Mouse (Mus musculus) midbrain, embryonic 15.5 days (tissue): ENCODE data around the gene Gm43064. TPM values are rescaled to one million over a fixed set of nuclear protein-coding genes. Genes with fewer than 3 reads are reported as not detected.

Experiments
- ATAC-seq: fragments of 200-750 bp; cut with Nextera tagmentation; replicated peaks from 2 replicates; pipeline ENCODE4 v1.8.0; 2017; ENCODE audit warnings: moderate TSS enrichment
- H3K27ac ChIP-seq: fragments of 300-500 bp; sonication (generic); 2 replicates; pipeline ENCODE4 v1.5.1; 2015; ENCODE audit warnings: mild to moderate bottlenecking, inconsistent platforms
- H3K27me3 ChIP-seq: fragments of 300-500 bp; sonication (generic); replicated peaks from 2 replicates; pipeline ENCODE4 v1.6.1; 2015; ENCODE audit warnings: inconsistent platforms
- H3K36me3 ChIP-seq: fragments of 300-500 bp; sonication (generic); replicated peaks from 2 replicates; pipeline ENCODE4 v1.6.1; 2015; ENCODE audit warnings: inconsistent platforms
- H3K4me1 ChIP-seq: fragments of 300-500 bp; sonication (generic); 2 replicates; pipeline ENCODE4 v1.6.1; 2015; ENCODE audit warnings: inconsistent platforms
- H3K4me2 ChIP-seq: fragments of 300-500 bp; sonication (generic); 2 replicates; pipeline ENCODE4 v1.6.1; 2015; ENCODE audit warnings: inconsistent platforms, mild to moderate bottlenecking, moderate library complexity
- H3K4me3 ChIP-seq: fragments of 300-500 bp; sonication (generic); 2 replicates; pipeline ENCODE4 v1.5.1; 2015; ENCODE audit warnings: mild to moderate bottlenecking, inconsistent platforms
- H3K9ac ChIP-seq: fragments of 300-500 bp; sonication (generic); 2 replicates; pipeline ENCODE4 v1.6.1; 2015; ENCODE audit warnings: mild to moderate bottlenecking, inconsistent platforms
- H3K9me3 ChIP-seq: fragments of 300-500 bp; sonication (generic); 2 replicates; pipeline ENCODE4 v1.6.1; 2016; ENCODE audit warnings: inconsistent platforms
- WGBS: fragments of 180-500 bp; shearing (Covaris S2); methylation state at CpG from one replicate; pipeline ENCODE4 v1.1.7; 2015; ENCODE audit warnings: mixed read lengths; 5-methylcytosine and 5-hydroxymethylcytosine counted together
- polyA plus RNA-seq: library from polyadenylated mRNA; unstranded; fragments of >200 nt; fragmentation: Nextera tagmentation; extraction: Ambion mirVana; gene quantifications from 2 replicates; pipeline ENCODE4 v1.2.1, GENCODE M21; 2015

Gm43064 gene
- polyA plus RNA-seq, 1 experiment from 2014 or later = 0.35 TPM

DNA sequence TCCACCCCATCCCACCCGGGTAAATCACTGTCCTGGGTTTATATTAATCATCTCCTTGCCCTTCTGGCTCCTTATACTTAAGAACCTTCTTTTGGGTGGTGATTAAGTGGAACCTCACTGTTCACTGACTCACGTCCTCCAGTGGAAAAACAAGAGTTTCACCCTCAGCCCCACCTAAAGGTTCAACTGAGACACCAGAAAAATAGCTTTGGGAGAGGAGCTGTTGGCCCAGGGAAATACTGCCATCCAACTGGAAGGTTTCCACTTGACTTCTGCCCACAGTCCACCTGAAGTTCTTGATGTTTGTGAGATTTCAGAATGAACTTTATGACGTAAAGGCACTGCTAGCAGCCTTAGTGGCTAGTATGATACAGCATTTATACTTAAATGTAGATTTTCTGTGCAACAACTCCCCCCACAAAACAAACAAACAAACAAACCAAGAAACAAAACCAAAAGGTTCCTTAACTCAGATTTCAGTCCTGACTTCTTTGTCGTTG lies 53.4 kb downstream of the Gm43064 start:
- no peaks in the 10 kb centered on the region for H3K9me3 ChIP-seq
- no peaks in the 10 kb centered on the region for H3K27me3 ChIP-seq
- no peaks in the 10 kb centered on the region for H3K36me3 ChIP-seq
- 83% methylated on average over 4 of the region's 4 CpGs for WGBS
- ATAC-seq = no peak
- H3K4me3 ChIP-seq = no peak overlapping the region
- H3K27ac ChIP-seq = no peak overlapping the region
- H3K4me1 ChIP-seq = no peaks in the 10 kb centered on the region
- H3K9ac ChIP-seq = no peak overlapping the region
- no peak overlapping the region for H3K4me2 ChIP-seq

DNA sequence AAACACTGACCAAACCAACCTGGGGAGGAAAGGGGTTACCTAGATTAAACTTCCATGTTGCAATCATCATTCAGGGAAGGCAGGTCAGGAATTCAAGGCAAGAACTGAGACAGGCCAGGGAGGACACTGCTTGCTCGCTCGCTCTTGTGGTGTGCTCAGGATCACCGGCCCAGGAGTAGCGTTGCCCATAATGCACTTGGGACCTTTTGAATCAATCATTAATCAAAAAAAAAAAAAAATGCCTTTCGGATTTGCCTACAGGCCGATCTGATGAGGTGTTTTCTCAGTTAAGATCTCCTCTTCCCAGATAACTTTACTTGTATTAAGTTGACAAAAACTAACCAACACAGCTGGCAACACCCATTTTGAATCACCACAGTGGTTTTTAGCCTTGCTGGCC lies 54.8 kb downstream of the Gm43064 start:
- no peak overlapping the region for H3K27ac ChIP-seq
- no peak for ATAC-seq
- no peaks in the 10 kb centered on the region for H3K27me3 ChIP-seq
- H3K9me3 ChIP-seq = no peaks in the 10 kb centered on the region
- no peak overlapping the region for H3K4me3 ChIP-seq
- no peaks in the 10 kb centered on the region for H3K4me1 ChIP-seq
- no peak overlapping the region for H3K4me2 ChIP-seq
- H3K9ac ChIP-seq = no peak overlapping the region
- 90% methylated on average over 6 of the region's 6 CpGs for WGBS
- no peaks in the 10 kb centered on the region for H3K36me3 ChIP-seq

DNA sequence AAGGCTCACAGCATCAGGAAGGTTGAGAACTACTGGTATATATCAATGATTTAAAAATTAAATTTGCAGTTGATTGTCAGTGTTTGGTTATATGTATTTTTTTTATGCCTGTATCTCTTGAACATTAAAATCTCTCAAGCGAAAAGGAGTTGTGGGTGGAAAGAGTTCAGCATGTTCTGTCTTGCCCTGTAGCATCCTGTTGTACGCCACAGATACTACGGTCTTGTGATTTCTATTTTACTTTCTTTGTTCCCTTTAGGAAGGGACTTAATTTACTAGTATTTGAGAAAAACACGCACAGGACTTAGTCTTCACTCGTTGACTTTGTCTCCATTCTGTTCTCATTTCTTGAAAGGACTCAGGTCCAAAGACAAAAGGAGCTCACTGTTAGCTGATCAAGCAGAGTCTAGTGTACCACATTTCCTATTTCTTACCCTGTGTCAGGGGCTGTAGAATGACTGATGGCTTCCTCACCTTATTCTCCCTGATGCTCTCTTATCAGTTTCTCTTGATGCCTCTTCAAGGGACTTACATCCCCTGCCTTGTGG lies 58.1 kb downstream of the Gm43064 start:
- Histone ChIP-seq H3K9ac (no peak overlapping the region), H3K9me3 (no peaks in the 10 kb centered on the region), H3K36me3 (no peaks in the 10 kb centered on the region), H3K4me2 (no peak overlapping the region), H3K27me3 (no peaks in the 10 kb centered on the region), H3K4me1 (no peaks in the 10 kb centered on the region), H3K27ac (no peak overlapping the region), H3K4me3 (no peak overlapping the region)
- no peak for ATAC-seq
- WGBS = 92% methylated on average over 5 of the region's 5 CpGs

DNA sequence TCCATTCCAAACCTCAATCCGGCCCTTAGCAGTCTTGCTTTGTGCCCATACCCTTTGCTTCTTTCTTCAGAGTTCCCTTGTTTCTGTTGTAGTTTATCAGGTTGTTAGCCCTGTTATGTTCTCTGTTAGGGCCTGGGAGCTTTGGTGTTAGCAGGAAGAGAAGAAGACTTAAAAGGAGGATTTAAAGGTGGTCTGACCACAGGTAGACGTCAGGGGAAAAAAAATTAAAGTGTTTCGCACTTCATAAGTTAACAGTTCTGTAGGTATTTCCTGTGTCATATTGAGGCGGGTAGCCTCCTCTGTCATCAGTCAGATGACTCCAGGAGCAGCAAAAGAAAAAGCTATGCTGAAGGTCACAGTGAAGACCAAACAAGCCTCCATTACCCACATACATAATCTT lies 58.6 kb downstream of the Gm43064 start:
- H3K27ac ChIP-seq = no peak overlapping the region
- WGBS = 87% methylated on average over 4 of the region's 4 CpGs
- H3K9me3 ChIP-seq = no peaks in the 10 kb centered on the region
- H3K36me3 ChIP-seq = no peaks in the 10 kb centered on the region
- no peak overlapping the region for H3K9ac ChIP-seq
- no peak overlapping the region for H3K4me2 ChIP-seq
- no peak overlapping the region for H3K4me3 ChIP-seq
- ATAC-seq = no peak
- no peaks in the 10 kb centered on the region for H3K4me1 ChIP-seq
- H3K27me3 ChIP-seq = no peaks in the 10 kb centered on the region

DNA sequence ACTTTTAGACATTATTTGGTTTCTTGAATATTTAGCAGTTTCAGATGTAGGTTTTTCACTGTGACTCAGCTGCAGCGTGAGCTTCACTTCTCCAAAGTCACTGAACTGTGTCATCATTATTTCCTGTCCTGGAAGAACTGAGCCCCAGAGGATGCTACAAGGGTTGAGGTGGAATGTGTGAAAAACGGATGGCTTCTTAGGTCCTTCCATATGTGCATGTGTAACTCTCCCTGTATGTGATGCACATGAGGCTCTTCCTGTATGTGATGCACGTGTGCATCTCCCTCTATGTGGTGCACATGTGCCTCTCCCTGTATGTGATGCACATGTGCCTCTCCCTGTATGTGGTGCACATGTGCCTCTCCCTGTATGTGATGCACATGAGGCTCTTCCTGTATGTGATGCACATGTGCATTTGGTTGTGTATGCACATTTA lies 63.3 kb downstream of the Gm43064 start:
- Histone ChIP-seq H3K4me3 (no peak overlapping the region), H3K27me3 (no peaks in the 10 kb centered on the region), H3K36me3 (no peaks in the 10 kb centered on the region), H3K27ac (no peak overlapping the region), H3K9me3 (no peaks in the 10 kb centered on the region), H3K9ac (no peak overlapping the region), H3K4me1 (no peaks in the 10 kb centered on the region), H3K4me2 (no peak overlapping the region)
- 74% methylated on average over 3 of the region's 3 CpGs for WGBS
- no peak for ATAC-seq

DNA sequence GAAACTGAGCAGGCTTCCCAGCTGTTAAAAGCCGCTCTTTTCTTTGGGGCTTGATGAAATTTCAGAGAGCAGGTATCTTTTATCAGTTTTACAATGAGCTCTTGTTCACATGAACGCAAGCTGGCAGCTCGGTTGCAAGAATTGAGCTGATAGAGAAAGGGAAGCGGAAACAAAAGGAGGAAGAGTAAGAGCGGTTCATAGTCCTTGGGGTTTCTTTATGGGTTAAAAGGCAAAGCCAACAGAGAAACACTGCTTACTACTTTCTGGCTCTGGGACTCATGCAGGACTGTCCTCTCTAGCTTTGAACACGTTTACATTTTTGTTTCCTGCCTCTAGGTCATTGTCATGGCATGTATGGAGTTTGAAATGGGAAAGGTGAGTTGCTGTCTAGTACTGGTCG lies 65.0 kb downstream of the Gm43064 start:
- 69% methylated on average over 7 of the region's 7 CpGs for WGBS
- Histone ChIP-seq H3K4me3 (no peak overlapping the region), H3K27ac (no peak overlapping the region), H3K36me3 (no peaks in the 10 kb centered on the region), H3K4me1 (no peaks in the 10 kb centered on the region), H3K9me3 (no peaks in the 10 kb centered on the region), H3K9ac (no peak overlapping the region), H3K4me2 (no peak overlapping the region), H3K27me3 (no peaks in the 10 kb centered on the region)
- no peak for ATAC-seq

- ATAC-seq = no peak
- H3K27me3 ChIP-seq = no peaks in the 10 kb centered on the region
- no peak overlapping the region for H3K27ac ChIP-seq
- H3K9me3 ChIP-seq = no peaks in the 10 kb centered on the region
- H3K4me3 ChIP-seq = no peak overlapping the region
- no peak overlapping the region for H3K9ac ChIP-seq
- no peaks in the 10 kb centered on the region for H3K36me3 ChIP-seq
- no peak overlapping the region for H3K4me2 ChIP-seq
- no peaks in the 10 kb centered on the region for H3K4me1 ChIP-seq
- WGBS = 73% methylated on average over 11 of the region's 11 CpGs
Observed at GRCm38 (mm10) chr3:103885946-103886345, 76.6 kb downstream of the Gm43064 start.

DNA sequence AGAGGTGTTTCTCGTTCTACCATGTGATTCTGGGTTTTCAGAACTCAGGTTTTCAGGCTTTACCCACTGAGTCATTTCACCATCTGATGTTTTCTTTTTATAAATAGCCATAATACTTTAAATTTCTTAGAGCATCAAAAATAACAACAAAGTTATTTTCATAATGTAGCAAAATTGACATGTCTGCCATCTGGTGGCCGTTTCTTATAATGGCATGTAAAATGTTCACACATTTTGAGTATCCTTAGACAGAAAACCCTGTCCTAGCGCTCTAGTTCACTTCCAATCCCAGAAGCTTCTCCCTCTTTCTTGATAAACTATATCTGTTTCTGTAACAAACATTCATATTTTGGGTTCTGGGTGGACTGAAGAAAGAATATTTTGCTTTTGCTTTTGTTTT lies 78.2 kb downstream of the Gm43064 start:
- H3K36me3 ChIP-seq = no peaks in the 10 kb centered on the region
- no peak for ATAC-seq
- WGBS = 24% methylated on average over 3 of the region's 3 CpGs

More for the DNA sequence above, 78.2 kb downstream of the Gm43064 start:
- Histone ChIP-seq H3K4me3 (no peak overlapping the region), H3K4me1 (no peaks in the 10 kb centered on the region), H3K9ac (no peak overlapping the region), H3K9me3 (no peaks in the 10 kb centered on the region), H3K27me3 (no peaks in the 10 kb centered on the region), H3K27ac (no peak overlapping the region), H3K4me2 (no peak overlapping the region)

Other genes starting within 250 kb of the Gm43064 start
- 17.1 and 17.4 TPM in 2 replicates for gene Syt6, start 234.3 kb upstream of the Gm43064 start, polyA plus RNA-seq
- gene Atg4a-ps, start 163.5 kb upstream of the Gm43064 start, polyA plus RNA-seq = not detected in 2 replicates
- 4.8 and 6.5 TPM in 2 replicates for gene Olfml3, start 71.6 kb upstream of the Gm43064 start, polyA plus RNA-seq
- gene Gm10964, start 70.2 kb upstream of the Gm43064 start, polyA plus RNA-seq = not detected in 2 replicates
- 13.0 and 13.2 TPM in 2 replicates for gene Hipk1, start 18.0 kb upstream of the Gm43064 start, polyA plus RNA-seq
- 20.4 and 24.1 TPM in 2 replicates for gene Dclre1b, start 129 bp upstream of the Gm43064 start, polyA plus RNA-seq
- gene Ap4b1, start 53 bp upstream of the Gm43064 start, polyA plus RNA-seq = 24.4 and 24.5 TPM in 2 replicates
- gene Bcl2l15, start 23.0 kb downstream of the Gm43064 start, polyA plus RNA-seq = 0.18 and 0.32 TPM in 2 replicates
- 0.22 and 0.51 TPM in 2 replicates for gene Ptpn22, start 50.2 kb downstream of the Gm43064 start, polyA plus RNA-seq
- gene Rsbn1, start 104.5 kb downstream of the Gm43064 start, polyA plus RNA-seq = 22.8 and 23.0 TPM in 2 replicates
- gene Phtf1, start 158.5 kb downstream of the Gm43064 start, polyA plus RNA-seq = 25.0 and 26.2 TPM in 2 replicates